Mouse (Mus musculus) erythroblast, embryonic 14.5 days (primary cell): ENCODE measurements at regions not wholly inside any gene's neighbourhood (a gene's known extent, or its start where the extent isn't known, plus 50 kb on each side); places are given as distances from the start of the nearest gene placed in this dataset.

Experiments used
- GATA1 ChIP-seq: IDR thresholded peaks from 2 replicates; pipeline ENCODE4 v1.6.1; 2012; ENCODE audit warnings: low read length, inconsistent platforms, mixed read lengths
- TAL1 ChIP-seq: IDR thresholded peaks from 3 replicates; pipeline ENCODE4 v1.6.1; 2012; ENCODE audit warnings: low read length, inconsistent platforms, mixed read lengths

- TF ChIP-seq TAL1 (no peak), GATA1 (no peak)
Observed at GRCm38 (mm10) chr14:46656249-46656648, 104.1 kb upstream of the Cdkn3 start.
